Comparison of ENCODE assay signal across 8 mouse cellular contexts in genomic region chr11:32642899-32643886, GRCm38 (mm10). TPM values are rescaled to one million over a fixed set of nuclear protein-coding genes. Genes with fewer than 3 reads are reported as not detected.
DNase-seq lines count a peak whose midpoint lies in the region; ATAC-seq and TF ChIP-seq lines count a peak whose summit lies in the region.

No protein-coding gene starts in this region.

- peak overlapping the region; percentile 83 for H3K4me2 ChIP-seq in hindbrain, embryonic 15.5 days

- no peak; the same call in 1 of the 2 replicates for ATAC-seq in cerebellum, adult (ENCODE audit: insufficient number of reproducible peaks, low FRiP score, low TSS enrichment)
- peak; percentile 73 for ATAC-seq in hindbrain, embryonic 15.5 days (ENCODE audit: low FRiP score, low read depth)

- TF ChIP-seq POLR2A in thymus, adult 2 months (IDR thresholded peaks at IDR 0.05; ENCODE audit: control insufficient read depth, extremely low read depth, insufficient read depth, low read length, poor library complexity), result no peak

- peaks cover 35% of the 10 kb centered on the region for H3K4me1 ChIP-seq in forebrain, embryonic 10.5 days
- H3K4me1 ChIP-seq in hindbrain, embryonic 15.5 days (replicated peaks), result peaks cover 20% of the 10 kb centered on the region
- H3K4me1 ChIP-seq in thymus, adult 2 months (replicated peaks; ENCODE audit: control insufficient read depth, insufficient read depth, low read length), result peaks cover 10% of the 10 kb centered on the region

- peak overlapping the region; percentile 98 for H3K9ac ChIP-seq in hindbrain, embryonic 15.5 days

- peak overlapping the region; percentile 83 for H3K4me3 ChIP-seq in forebrain, embryonic 10.5 days
- H3K4me3 ChIP-seq in hindbrain, embryonic 15.5 days, result peak overlapping the region; percentile 98
- H3K4me3 ChIP-seq in thymus, adult 2 months (ENCODE audit: control insufficient read depth, insufficient read depth, low read length), result peak overlapping the region; percentile 68

- no peaks in the 10 kb centered on the region for H3K36me3 ChIP-seq in forebrain, embryonic 10.5 days (replicated peaks)
- no peaks in the 10 kb centered on the region for H3K36me3 ChIP-seq in hindbrain, embryonic 15.5 days
- H3K36me3 ChIP-seq in thymus, adult 2 months (ENCODE audit: control insufficient read depth, insufficient read depth, low read length), result no peaks in the 10 kb centered on the region

- TF ChIP-seq CTCF in thymus, adult 2 months (IDR thresholded peaks at IDR 0.05; ENCODE audit: borderline replicate concordance, control insufficient read depth, extremely low read depth, insufficient read depth, low read length, poor library complexity), result no peak

- WGBS in forebrain, embryonic 10.5 days, result under 1% methylated on average over 54 of the region's 54 CpGs
- WGBS in hindbrain, embryonic 15.5 days, result under 1% methylated on average over 38 of the region's 54 CpGs
- under 1% methylated on average over 53 of the region's 54 CpGs for WGBS in thymus, adult 2 months

- H3K27me3 ChIP-seq in forebrain, embryonic 10.5 days (ENCODE audit: poor library complexity, severe bottlenecking), result no peaks in the 10 kb centered on the region
- H3K27me3 ChIP-seq in hindbrain, embryonic 15.5 days, result no peaks in the 10 kb centered on the region
- H3K27me3 ChIP-seq in thymus, adult 2 months (ENCODE audit: control insufficient read depth, insufficient read depth, low read length), result no peaks in the 10 kb centered on the region

- H3K27ac ChIP-seq in forebrain, embryonic 10.5 days, result peak overlapping the region; percentile 99
- peak overlapping the region; percentile 98 for H3K27ac ChIP-seq in hindbrain, embryonic 15.5 days (replicated peaks)
- H3K27ac ChIP-seq in thymus, adult 2 months (ENCODE audit: control insufficient read depth, insufficient read depth, low read length), result peak overlapping the region; percentile 59

- peak; percentile 66 for DNase-seq in cerebellum, adult 11 months
- DNase-seq in right cerebral cortex, postnatal 4 days, result peak; percentile 50
- DNase-seq in right cerebral cortex, adult 18-20 months, result no peak
- DNase-seq in forebrain, embryonic 10.5 days (ENCODE audit: extremely low spot score, low spot score), result no peak
- DNase-seq in lung, postnatal 25 days (ENCODE audit: low spot score), result peak; percentile 47
- DNase-seq in thymus, adult 2 months, result peak; percentile 51

- no peaks in the 10 kb centered on the region for H3K9me3 ChIP-seq in forebrain, embryonic 10.5 days
- H3K9me3 ChIP-seq in hindbrain, embryonic 15.5 days, result no peaks in the 10 kb centered on the region

RNA-seq across cellular contexts. Expression of gene Fbxw11, which starts 0.7 kb away (rescaled TPM):
- 87.0 and 90.8 TPM in 2 replicates for polyA plus RNA-seq in forebrain, embryonic 10.5 days (2016; fragmentation: Nextera tagmentation; extraction: Ambion mirVana)
- 115 and 117 TPM in 2 replicates for polyA plus RNA-seq in hindbrain, embryonic 15.5 days (2015; fragmentation: Nextera tagmentation; extraction: Ambion mirVana)
- polyA plus RNA-seq in thymus, adult 2 months (2012; rRNA removed), result 55.6 and 61.7 TPM in 2 replicates

Comparison
In these comparisons a context has a peak if more than half of its experiments do, and no peak if none do; other contexts are left out.
1. DNase-seq: peak in cerebellum, adult 11 months (single experiment), right cerebral cortex, postnatal 4 days (single experiment), lung, postnatal 25 days (single experiment) and thymus, adult 2 months (single experiment); none in right cerebral cortex, adult 18-20 months (single experiment) and forebrain, embryonic 10.5 days (single experiment).
2. Peak in every context shown above with its lines, with median percentiles within 50 percentile points of each other: H3K27ac ChIP-seq and H3K4me3 ChIP-seq.